Mouse (Mus musculus) v-Abl transformed pro-B cells (cell line): ENCODE data around the gene Olfr56.
"Not testable (repeated sequence)": the region's sequence is repeated elsewhere in the genome, so short reads cannot be mapped to it uniquely, and the experiment has no call there.

Experiments used
- in situ Hi-C, 2 experiments: fragments of 400-800 bp; cut with MboI; formaldehyde crosslinking; loops; one replicate each; pipeline ENCODE4 v1.15.1; 2025; ENCODE audit not compliant: unreplicated experiment in 2 of 2

The Olfr56 gene

DNA sequence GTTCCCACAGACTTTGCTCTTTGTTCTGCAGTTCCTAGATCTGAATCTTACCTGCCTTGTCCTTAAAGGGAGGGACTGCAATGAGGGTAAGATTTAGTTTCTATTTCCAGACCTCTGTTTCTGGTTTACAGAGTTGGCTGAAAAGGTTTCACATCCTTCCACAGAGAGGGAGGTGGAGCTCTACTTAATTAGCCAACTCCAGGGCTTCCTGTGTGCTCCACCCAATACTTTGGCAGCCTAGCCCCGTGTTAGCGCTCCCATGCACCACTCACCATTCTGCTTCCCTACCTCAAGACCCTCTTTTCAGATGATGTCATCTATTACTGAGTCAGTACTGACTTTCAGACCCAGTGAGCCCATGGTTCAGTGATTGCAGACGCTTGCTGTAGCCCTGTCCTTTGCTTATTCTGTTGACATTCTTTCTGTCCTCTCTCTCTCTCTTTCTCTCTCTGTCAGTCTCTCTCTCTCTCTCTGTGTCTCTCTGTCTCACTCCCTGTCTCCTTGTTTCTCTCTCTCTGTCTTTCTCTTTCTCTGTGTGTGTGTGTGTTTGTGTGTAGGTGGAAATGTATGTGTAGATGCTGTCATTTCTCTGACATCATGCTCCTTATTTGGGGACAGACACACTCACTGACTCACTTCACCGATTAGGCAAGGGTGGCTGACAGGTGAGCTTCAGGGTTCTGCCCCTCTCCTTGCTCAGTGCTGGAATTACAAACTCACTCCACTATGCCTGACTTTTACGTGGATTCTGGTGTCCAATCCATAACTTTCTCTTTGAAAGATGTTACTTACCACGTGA lies 72.6 kb downstream of the Olfr56 start, which contains the start of gene 9930111J21Rik2:
Gene 9930111J21Rik2, minus strand, starts transcription at position 150 of the 799 bp plus-strand sequence.
- in situ Hi-C loops, result not testable (repeated sequence)

- in situ Hi-C loops, result not testable (repeated sequence)
Measured at GRCm38 (mm10) chr11:49051894-49052293, 73.2 kb downstream of the Olfr56 start.

- in situ Hi-C loops, result not testable (repeated sequence)
Measured at GRCm38 (mm10) chr11:49060061-49060460, 81.4 kb downstream of the Olfr56 start.

- in situ Hi-C loops, result not testable (repeated sequence)
Measured at GRCm38 (mm10) chr11:49061865-49062264, 83.2 kb downstream of the Olfr56 start.

- in situ Hi-C loops, result not testable (repeated sequence)
Measured at GRCm38 (mm10) chr11:49063713-49064469, 85.2 kb downstream of the Olfr56 start, which contains the start of gene Tgtp2. TSS of gene Tgtp2 (minus strand) at chr11:49064206.

DNA sequence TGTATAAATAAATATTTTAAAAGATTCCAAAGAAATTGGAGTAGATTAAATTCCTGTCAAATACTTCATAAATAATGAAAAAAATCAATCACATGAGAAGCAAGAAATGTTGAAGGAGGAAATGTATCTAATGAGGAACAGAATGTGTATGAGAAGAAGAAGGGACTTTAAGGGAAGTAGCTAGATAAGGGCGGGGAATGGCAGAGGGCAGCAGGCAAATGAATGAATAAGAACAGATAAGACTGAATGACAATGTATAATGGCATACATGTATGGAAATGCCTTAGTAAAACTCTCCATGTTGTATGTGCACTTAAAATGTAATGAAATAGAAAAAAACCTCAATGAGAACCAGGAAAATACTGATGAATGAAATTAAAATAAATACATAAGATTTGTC lies 89.7 kb downstream of the Olfr56 start:
- in situ Hi-C loops, result no loop called here

GRCm38 (mm10) chr11:49076001-49076757 lies 97.5 kb downstream of the Olfr56 start, which contains the start of gene Ifi47:
TSS of gene Ifi47 (plus strand) at chr11:49076587.
- in situ Hi-C loops, result loop anchor here in 1 of 2 experiments (25.0 kb wide), 1 partner anchor 89 kb away; the partner anchor contains the start of genes 9930111J21Rik1, Gm12185, Olfr56 and Tgtp1

- in situ Hi-C loops, result loop anchor here in 1 of 2 experiments (25.0 kb wide), 1 partner anchor 90 kb away; the partner anchor contains the start of genes 9930111J21Rik1, Gm12185, Olfr56 and Tgtp1
Measured at GRCm38 (mm10) chr11:49077012-49077411, 98.3 kb downstream of the Olfr56 start.

GRCm38 (mm10) chr11:49078719-49079118 lies 100.0 kb downstream of the Olfr56 start:
- in situ Hi-C loops, result loop anchor here in 1 of 2 experiments (25.0 kb wide), 1 partner anchor 91 kb away; the partner anchor contains the start of genes 9930111J21Rik1, Gm12185, Olfr56 and Tgtp1

DNA sequence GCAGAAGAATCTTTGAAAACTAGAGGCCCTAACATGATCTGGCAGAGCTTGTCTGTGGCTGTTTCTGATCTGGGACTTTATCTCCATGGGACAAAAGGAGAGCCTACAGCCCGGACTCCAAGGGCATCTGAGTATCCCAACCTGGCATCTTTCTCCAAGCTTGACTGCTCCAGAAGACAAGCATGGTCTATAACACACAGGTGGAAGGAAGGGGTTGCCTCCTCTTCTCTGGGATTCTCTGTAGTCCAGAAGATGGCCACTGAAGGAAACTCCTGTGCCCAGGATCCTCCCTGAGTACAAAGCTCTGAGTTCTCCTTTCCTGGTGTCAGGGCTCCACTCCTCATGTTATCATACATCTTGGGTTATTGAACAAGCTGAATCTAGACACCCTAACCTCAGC lies 101.9 kb downstream of the Olfr56 start:
- in situ Hi-C loops, result loop anchor here (10.0 to 25.0 kb wide), 3 partner anchors 86 to 164 kb away; partner anchors contain the start of genes Gm12185 (in 2 of the 2), Tgtp1 (in 2 of the 2), 9930111J21Rik1 (in 1 of the 2) and Mgat1 (in 1 of the 2)

DNA sequence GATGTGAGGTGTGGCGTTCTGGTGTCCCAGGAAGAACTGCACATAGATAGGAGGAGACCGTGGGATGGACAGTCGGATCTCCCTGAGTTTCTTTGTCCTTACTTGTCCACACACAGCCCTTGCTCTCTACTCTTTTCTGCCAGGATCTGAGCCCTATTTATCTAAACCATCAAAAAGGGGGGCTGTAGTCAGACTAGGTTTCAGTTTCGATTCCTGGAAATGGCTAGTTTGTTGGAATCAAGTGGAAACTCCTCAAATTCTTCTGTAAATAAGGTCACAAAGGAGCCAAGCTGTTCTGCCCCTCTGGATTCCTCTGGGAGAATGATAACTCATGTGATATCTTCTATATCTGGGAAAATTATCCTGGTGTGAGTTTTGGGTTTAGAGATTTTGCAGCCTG lies 102.7 kb downstream of the Olfr56 start:
- in situ Hi-C loops, result loop anchor here (10.0 to 25.0 kb wide), 3 partner anchors 87 to 163 kb away; partner anchors contain the start of genes Gm12185 (in 2 of the 2), Tgtp1 (in 2 of the 2), 9930111J21Rik1 (in 1 of the 2) and Mgat1 (in 1 of the 2)

GRCm38 (mm10) chr11:49081886-49082285 lies 103.2 kb downstream of the Olfr56 start:
- in situ Hi-C loops, result loop anchor here (10.0 to 25.0 kb wide), 3 partner anchors 87 to 163 kb away; partner anchors contain the start of genes Gm12185 (in 2 of the 2), Tgtp1 (in 2 of the 2), 9930111J21Rik1 (in 1 of the 2) and Mgat1 (in 1 of the 2)

- in situ Hi-C loops, result loop anchor here (10.0 to 25.0 kb wide), 3 partner anchors 88 to 162 kb away; partner anchors contain the start of genes Gm12185 (in 2 of the 2), Tgtp1 (in 2 of the 2), 9930111J21Rik1 (in 1 of the 2) and Mgat1 (in 1 of the 2)
Measured at GRCm38 (mm10) chr11:49083146-49083545, 104.5 kb downstream of the Olfr56 start.

- in situ Hi-C loops, result loop anchor here (10.0 to 25.0 kb wide), 3 partner anchors 89 to 161 kb away; partner anchors contain the start of genes Gm12185 (in 2 of the 2), Tgtp1 (in 2 of the 2), 9930111J21Rik1 (in 1 of the 2) and Mgat1 (in 1 of the 2)
Measured at GRCm38 (mm10) chr11:49083808-49084207, 105.1 kb downstream of the Olfr56 start.

DNA sequence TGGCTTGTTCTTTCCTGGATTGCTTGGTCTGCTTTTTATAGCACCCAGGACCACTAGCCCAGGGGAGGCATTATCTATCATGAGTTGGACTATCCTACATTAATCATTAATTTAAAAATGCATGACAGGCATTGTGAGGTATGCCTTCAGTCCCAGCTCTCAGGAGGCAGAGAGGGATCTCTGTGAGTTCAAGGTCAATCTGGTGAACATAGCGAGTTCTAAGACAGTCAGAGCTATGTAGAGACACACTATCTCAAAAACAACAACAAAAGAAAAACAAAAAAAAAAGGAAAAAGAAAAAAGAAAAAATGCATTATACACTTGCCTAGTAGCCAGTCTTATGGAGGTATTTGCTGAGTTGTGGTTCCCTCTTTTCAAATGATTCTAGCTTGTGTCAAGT lies 105.7 kb downstream of the Olfr56 start:
- in situ Hi-C loops, result loop anchor here (10.0 to 25.0 kb wide), 3 partner anchors 90 to 160 kb away; partner anchors contain the start of genes Gm12185 (in 2 of the 2), Tgtp1 (in 2 of the 2), 9930111J21Rik1 (in 1 of the 2) and Mgat1 (in 1 of the 2)

- in situ Hi-C loops, result loop anchor here (10.0 to 25.0 kb wide), 3 partner anchors 90 to 160 kb away; partner anchors contain the start of genes Gm12185 (in 2 of the 2), Tgtp1 (in 2 of the 2), 9930111J21Rik1 (in 1 of the 2) and Mgat1 (in 1 of the 2)
Measured at GRCm38 (mm10) chr11:49084875-49085274, 106.2 kb downstream of the Olfr56 start.

GRCm38 (mm10) chr11:49086858-49087361 lies 108.2 kb downstream of the Olfr56 start:
- in situ Hi-C loops, result loop anchor here (10.0 to 25.0 kb wide), 3 partner anchors 92 to 158 kb away; partner anchors contain the start of genes Gm12185 (in 2 of the 2), Tgtp1 (in 2 of the 2), 9930111J21Rik1 (in 1 of the 2) and Mgat1 (in 1 of the 2)
